Mouse (Mus musculus) midbrain, embryonic 14.5 days (tissue): ENCODE measurements around the gene Cdk15. TPM values are rescaled to one million over a fixed set of nuclear protein-coding genes. Genes with fewer than 3 reads are reported as not detected.

Source experiments
- ATAC-seq: fragments of 200-750 bp; cut with Nextera tagmentation; 2 replicates; pipeline ENCODE4 v1.8.0; 2017; ENCODE audit warnings: moderate number of reproducible peaks, moderate library complexity; ENCODE audit not compliant: low FRiP score, low TSS enrichment
- DNase-seq: peaks from one replicate; pipeline ENCODE4 v3.0.0-alpha.2; 2015
- H3K27ac ChIP-seq: fragments of 300-500 bp; sonication (generic); replicated peaks from 2 replicates; pipeline ENCODE4 v1.5.1; 2014; ENCODE audit warnings: mild to moderate bottlenecking, low read depth, low read length, moderate library complexity
- H3K27me3 ChIP-seq: fragments of 300-500 bp; sonication (generic); 2 replicates; pipeline ENCODE4 v1.6.1; 2014; ENCODE audit warnings: low read length, control low read depth, mixed read lengths; ENCODE audit not compliant: control insufficient read depth, insufficient read depth
- H3K36me3 ChIP-seq: fragments of 300-500 bp; sonication (generic); 2 replicates; pipeline ENCODE4 v1.6.1; 2014; ENCODE audit warnings: low read length, control low read depth; ENCODE audit not compliant: control insufficient read depth, insufficient read depth
- H3K4me1 ChIP-seq: fragments of 300-500 bp; sonication (generic); 2 replicates; pipeline ENCODE4 v1.6.1; 2014; ENCODE audit warnings: mild to moderate bottlenecking, antibody characterized with exemption, low read length, control low read depth; ENCODE audit not compliant: control insufficient read depth, insufficient read depth
- H3K4me2 ChIP-seq: fragments of 300-500 bp; sonication (generic); 2 replicates; pipeline ENCODE4 v1.6.1; 2014; ENCODE audit warnings: mild to moderate bottlenecking, low read length, moderate library complexity
- H3K4me3 ChIP-seq: fragments of 300-500 bp; sonication (generic); replicated peaks from 2 replicates; pipeline ENCODE4 v1.5.1; 2014; ENCODE audit warnings: low read depth, low read length
- H3K9ac ChIP-seq: fragments of 300-500 bp; sonication (generic); replicated peaks from 2 replicates; pipeline ENCODE4 v1.6.1; 2014; ENCODE audit warnings: mild to moderate bottlenecking, low read length, moderate library complexity
- H3K9me3 ChIP-seq: fragments of 300-500 bp; sonication (generic); 2 replicates; pipeline ENCODE4 v1.6.1; 2016; ENCODE audit warnings: low read length, control low read depth, mixed read lengths; ENCODE audit not compliant: control insufficient read depth
- WGBS: fragments of 180-500 bp; shearing (Covaris S2); extraction: QIAGEN DNeasy Blood & Tissue Kit; methylation state at CpG from one replicate; pipeline ENCODE4 v1.1.7; 2014; 5-methylcytosine and 5-hydroxymethylcytosine counted together
- polyA plus RNA-seq: library from polyadenylated mRNA; unstranded; fragments of >200 nt; fragmentation: Nextera tagmentation; extraction: Ambion mirVana; gene quantifications from 2 replicates; pipeline ENCODE4 v1.2.1, GENCODE M21; 2014

Cdk15 gene
- polyA plus RNA-seq, 1 experiment from 2014 or later, result 1.7 TPM

GRCm38 (mm10) chr1:59380926-59381325, 124.2 kb downstream of the Cdk15 start:
- WGBS, result 84% methylated on average over 10 of the region's 10 CpGs
- no peak for ATAC-seq

DNA sequence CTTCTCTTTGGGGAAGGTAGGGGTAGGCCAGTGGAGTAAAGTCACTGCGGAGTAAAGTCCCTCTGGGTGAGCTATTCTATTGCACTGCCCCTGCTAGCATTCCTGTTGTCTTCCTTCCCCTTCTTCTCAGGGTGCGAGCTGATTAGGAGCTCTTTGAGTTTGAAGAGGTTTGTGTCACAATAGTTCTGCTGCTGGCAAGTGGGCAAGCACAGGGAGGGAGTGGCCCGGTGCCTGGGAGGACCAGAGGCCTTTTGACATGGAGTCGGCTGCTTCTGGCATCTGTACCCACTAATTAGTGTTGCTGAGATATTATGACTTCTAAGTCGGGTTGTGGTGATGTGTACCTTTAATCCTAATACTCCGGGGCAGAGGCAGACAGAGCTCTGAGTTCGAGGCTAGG, 124.8 kb downstream of the Cdk15 start:
- DNase-seq (no peak), ATAC-seq (no peak)
- H3K4me2 ChIP-seq, result no peak overlapping the region
- H3K9me3 ChIP-seq, result no peaks in the 10 kb centered on the region
- H3K4me1 ChIP-seq, result peaks cover 1% of the 10 kb centered on the region; the same call in 1 of the 2 replicates
- 80% methylated on average over 7 of the region's 7 CpGs for WGBS
- no peak overlapping the region for H3K9ac ChIP-seq
- no peaks in the 10 kb centered on the region for H3K36me3 ChIP-seq
- H3K27ac ChIP-seq, result no peak overlapping the region
- H3K4me3 ChIP-seq, result no peak overlapping the region
- H3K27me3 ChIP-seq, result no peaks in the 10 kb centered on the region

More at GRCm38 (mm10) chr1:59380926-59381325, 124.2 kb downstream of the Cdk15 start:
- no peak for DNase-seq
- H3K36me3 ChIP-seq, result no peaks in the 10 kb centered on the region
- H3K9me3 ChIP-seq, result no peaks in the 10 kb centered on the region
- H3K4me3 ChIP-seq, result no peak overlapping the region
- no peak overlapping the region for H3K9ac ChIP-seq
- H3K27ac ChIP-seq, result no peak overlapping the region
- H3K4me2 ChIP-seq, result no peak overlapping the region
- H3K4me1 ChIP-seq, result peaks cover 7% of the 10 kb centered on the region; the same call in 1 of the 2 replicates
- no peaks in the 10 kb centered on the region for H3K27me3 ChIP-seq

- Histone ChIP-seq H3K9me3 (no peaks in the 10 kb centered on the region), H3K27ac (no peak overlapping the region), H3K4me3 (no peak overlapping the region), H3K9ac (no peak overlapping the region), H3K4me1 (no peaks in the 10 kb centered on the region), H3K36me3 (no peaks in the 10 kb centered on the region), H3K4me2 (no peak overlapping the region), H3K27me3 (no peaks in the 10 kb centered on the region)
- ATAC-seq, result no peak
- WGBS, result 92% methylated on average over 3 of the region's 3 CpGs
- DNase-seq, result no peak
Measured at GRCm38 (mm10) chr1:59382516-59382915, 125.8 kb downstream of the Cdk15 start.

- 65% methylated on average over 6 of the region's 6 CpGs for WGBS
- Histone ChIP-seq H3K27ac (no peak overlapping the region), H3K4me2 (no peak overlapping the region), H3K4me3 (no peak overlapping the region), H3K36me3 (no peaks in the 10 kb centered on the region), H3K4me1 (no peaks in the 10 kb centered on the region), H3K27me3 (no peaks in the 10 kb centered on the region), H3K9ac (no peak overlapping the region), H3K9me3 (no peaks in the 10 kb centered on the region)
- no peak for ATAC-seq
- DNase-seq, result no peak
Measured at GRCm38 (mm10) chr1:59383049-59383610, 126.4 kb downstream of the Cdk15 start.

- no peaks in the 10 kb centered on the region for H3K36me3 ChIP-seq
- no peaks in the 10 kb centered on the region for H3K4me1 ChIP-seq
- DNase-seq (no peak), ATAC-seq (no peak)
- H3K27ac ChIP-seq, result no peak overlapping the region
- no peak overlapping the region for H3K4me3 ChIP-seq
- H3K4me2 ChIP-seq, result no peak overlapping the region
- no peak overlapping the region for H3K9ac ChIP-seq
- H3K27me3 ChIP-seq, result no peaks in the 10 kb centered on the region
- H3K9me3 ChIP-seq, result no peaks in the 10 kb centered on the region
- WGBS, result 91% methylated on average over 3 of the region's 3 CpGs
Measured at GRCm38 (mm10) chr1:59384400-59384799, 127.7 kb downstream of the Cdk15 start.

- Histone ChIP-seq H3K9me3 (no peaks in the 10 kb centered on the region), H3K27ac (no peak overlapping the region), H3K36me3 (no peaks in the 10 kb centered on the region), H3K9ac (no peak overlapping the region), H3K27me3 (no peaks in the 10 kb centered on the region), H3K4me1 (no peaks in the 10 kb centered on the region), H3K4me3 (no peak overlapping the region), H3K4me2 (no peak overlapping the region)
- DNase-seq (no peak), ATAC-seq (no peak)
- 78% methylated on average over 6 of the region's 6 CpGs for WGBS
Measured at GRCm38 (mm10) chr1:59385641-59386040, 128.9 kb downstream of the Cdk15 start.

GRCm38 (mm10) chr1:59387542-59388314, 131.0 kb downstream of the Cdk15 start:
- Histone ChIP-seq H3K4me1 (0 out of 2 replicates have a peak, but pooled peaks cover 3% of the 10 kb centered on the region), H3K4me3 (no peak overlapping the region), H3K27ac (no peak overlapping the region), H3K9ac (no peak overlapping the region), H3K27me3 (no peaks in the 10 kb centered on the region), H3K4me2 (no peak overlapping the region), H3K9me3 (no peaks in the 10 kb centered on the region), H3K36me3 (no peaks in the 10 kb centered on the region)
- peak; percentile 19 for DNase-seq
- ATAC-seq, result no peak
- WGBS, result 46% methylated on average over 3 of the region's 3 CpGs

DNA sequence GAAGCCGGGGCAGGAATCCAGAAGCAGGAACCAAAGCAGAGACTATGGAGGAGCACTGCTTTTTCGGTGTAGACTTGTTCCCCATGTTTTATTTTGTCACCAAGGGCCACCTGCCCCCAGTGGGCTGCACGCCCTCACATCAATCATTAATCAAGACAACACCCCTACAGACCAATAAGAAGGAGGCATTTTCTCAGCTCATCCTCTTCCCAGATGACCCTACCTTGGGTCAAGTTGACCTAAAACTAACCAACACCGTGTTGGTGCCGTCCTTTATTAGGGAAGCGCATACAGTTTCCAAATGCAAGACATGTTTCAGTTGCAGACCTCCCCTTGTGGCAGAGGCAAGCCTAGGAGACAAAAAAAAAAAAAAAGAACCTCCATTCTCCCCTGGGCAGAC, 132.5 kb downstream of the Cdk15 start:
- DNase-seq (no peak), ATAC-seq (no peak)
- WGBS, result 95% methylated on average over 6 of the region's 6 CpGs
- no peak overlapping the region for H3K4me2 ChIP-seq
- H3K36me3 ChIP-seq, result no peaks in the 10 kb centered on the region
- H3K4me1 ChIP-seq, result 0 out of 2 replicates have a peak, but pooled peaks cover 3% of the 10 kb centered on the region
- H3K27ac ChIP-seq, result no peak overlapping the region
- H3K27me3 ChIP-seq, result no peaks in the 10 kb centered on the region
- no peaks in the 10 kb centered on the region for H3K9me3 ChIP-seq
- H3K9ac ChIP-seq, result no peak overlapping the region
- H3K4me3 ChIP-seq, result no peak overlapping the region

GRCm38 (mm10) chr1:59391736-59392135, 135.0 kb downstream of the Cdk15 start:
- Histone ChIP-seq H3K27ac (no peak overlapping the region), H3K27me3 (no peaks in the 10 kb centered on the region), H3K4me3 (no peak overlapping the region), H3K9me3 (no peaks in the 10 kb centered on the region), H3K4me1 (0 out of 2 replicates have a peak, but pooled peaks cover 3% of the 10 kb centered on the region), H3K36me3 (no peaks in the 10 kb centered on the region), H3K4me2 (no peak overlapping the region), H3K9ac (no peak overlapping the region)
- ATAC-seq (no peak), DNase-seq (no peak)
- WGBS, result 49% methylated on average over 3 of the region's 3 CpGs
